Mouse (Mus musculus) small intestine, adult 2 months (tissue): ENCODE measurements around the gene Zfp991.
"Not testable (repeated sequence)": the region's sequence is repeated elsewhere in the genome, so short reads cannot be mapped to it uniquely, and the experiment has no call there.

Experiments
- CTCF ChIP-seq: fragments of 200-500 bp; IDR thresholded peaks from 2 replicates; pipeline ENCODE4 v1.5.1; 2012; ENCODE audit warnings: low read depth, mild to moderate bottlenecking, control low read depth, inconsistent platforms, low read length, moderate library complexity, mixed read lengths; ENCODE audit not compliant: insufficient replicate concordance, insufficient read length; ENCODE audit errors: extremely low read depth
- POLR2A ChIP-seq: fragments of 200-500 bp; IDR thresholded peaks from 2 replicates; pipeline ENCODE4 v1.6.1; 2012; ENCODE audit warnings: low read depth, mild to moderate bottlenecking, control low read depth, inconsistent platforms, low read length, moderate library complexity

DNA sequence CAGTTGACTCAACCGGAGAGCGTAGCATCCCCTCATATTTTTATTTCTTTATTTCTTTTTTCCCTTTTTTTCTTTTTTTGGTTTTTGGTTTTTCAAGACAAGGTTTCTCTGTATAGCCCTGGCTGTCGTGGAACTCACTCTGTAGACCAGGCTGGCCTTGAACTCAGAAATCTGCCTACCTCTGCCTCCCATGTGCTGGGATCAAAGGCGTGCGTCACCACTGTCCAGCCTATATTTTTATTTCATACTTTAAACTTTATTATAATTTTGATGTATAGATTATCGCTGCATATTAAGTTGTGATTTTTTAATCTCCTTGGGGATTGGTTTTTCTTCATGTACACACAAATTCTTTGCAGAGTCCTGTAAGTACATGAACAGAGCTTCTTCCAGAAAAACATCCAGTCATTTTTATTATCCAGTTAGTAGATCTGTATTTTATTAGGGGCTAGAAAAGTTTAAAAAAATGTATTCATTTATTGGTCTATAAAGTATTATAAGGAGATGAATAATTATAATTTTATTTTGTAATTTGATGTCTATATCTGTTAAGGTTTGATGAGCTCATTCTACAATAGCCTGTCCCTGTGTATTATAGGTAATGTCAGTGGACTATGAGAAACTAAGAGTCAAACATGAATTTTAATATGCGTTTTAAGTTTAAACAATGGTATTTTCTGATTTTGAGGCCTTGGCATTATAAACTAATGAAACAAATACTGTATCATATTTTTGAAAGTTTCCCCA, 80.5 kb downstream of the Zfp991 start:
- TF ChIP-seq CTCF, POLR2A: not testable (repeated sequence)
